Mouse (Mus musculus) bone marrow, adult 2 months (tissue): ENCODE measurements at regions not wholly inside any gene's neighbourhood (a gene's known extent, or its start where the extent isn't known, plus 50 kb on each side); places are given as distances from the start of the nearest gene placed in this dataset.

ENCODE experiments used
- CTCF ChIP-seq: fragments of 200-500 bp; IDR thresholded peaks from 2 replicates; pipeline ENCODE4 v1.5.1; 2011; ENCODE audit warnings: low read length, control low read depth; ENCODE audit not compliant: control insufficient read depth, insufficient read depth
- POLR2A ChIP-seq: fragments of 200-500 bp; IDR thresholded peaks from 2 replicates; pipeline ENCODE4 v1.6.1; 2011; ENCODE audit warnings: low read depth, mild to moderate bottlenecking, control low read depth, low read length, borderline replicate concordance; ENCODE audit not compliant: control insufficient read depth

DNA sequence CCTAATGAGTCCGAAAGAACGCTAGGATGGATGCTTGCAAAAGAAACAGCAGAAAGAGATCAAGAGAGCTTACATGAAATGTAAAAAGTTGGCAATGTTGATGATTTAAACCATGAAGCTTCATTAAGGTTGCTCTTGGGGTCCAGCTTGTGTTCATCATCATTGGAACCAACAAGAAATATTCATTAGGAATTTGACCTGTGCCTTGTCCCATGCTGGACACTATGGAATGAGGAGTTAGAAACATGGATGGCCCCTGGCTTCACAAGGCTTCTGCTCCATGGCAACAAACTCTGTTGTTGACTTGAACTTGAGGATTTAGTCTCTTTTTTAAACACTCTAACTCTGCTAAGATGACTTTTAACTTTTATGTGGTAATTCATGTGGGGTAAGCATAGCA is 159.0 kb upstream of the Gm11096 start:
- no peak for TF ChIP-seq CTCF
- no peak for TF ChIP-seq POLR2A
